Mouse (Mus musculus) left cerebral cortex, postnatal 4 days (tissue): Measurements from ENCODE around the gene Trip11. TPM values are rescaled to one million over a fixed set of nuclear protein-coding genes. Genes with fewer than 3 reads are reported as not detected.

Experiments used
- DNase-seq: peaks from one replicate; pipeline ENCODE4 v3.0.0-alpha.2; 2022
- intact Hi-C: fragments of 180-260 bp; cut with DNase I; formaldehyde crosslinking; loops from one replicate; pipeline ENCODE4 v1.15.1; 2025
- total RNA-seq, 2 experiments: library from RNA; stranded (reverse); gene quantifications; 2 replicates each; pipeline ENCODE4 v1.2.3; 2021

Gene Trip11
- total RNA-seq, 2 experiments from 2014 or later, result 23.7 to 26.1 TPM

- no peak for DNase-seq
- intact Hi-C loops, result no loop called here
Observed at GRCm38 (mm10) chr12:101898966-101899365, 14.1 kb downstream of the Trip11 start.

- no peak for DNase-seq
- intact Hi-C loops, result no loop called here
Observed at GRCm38 (mm10) chr12:101897113-101897512, 16.0 kb downstream of the Trip11 start.

- intact Hi-C loops, result no loop called here
- DNase-seq, result no peak
Observed at GRCm38 (mm10) chr12:101893296-101893695, 19.8 kb downstream of the Trip11 start.

DNA sequence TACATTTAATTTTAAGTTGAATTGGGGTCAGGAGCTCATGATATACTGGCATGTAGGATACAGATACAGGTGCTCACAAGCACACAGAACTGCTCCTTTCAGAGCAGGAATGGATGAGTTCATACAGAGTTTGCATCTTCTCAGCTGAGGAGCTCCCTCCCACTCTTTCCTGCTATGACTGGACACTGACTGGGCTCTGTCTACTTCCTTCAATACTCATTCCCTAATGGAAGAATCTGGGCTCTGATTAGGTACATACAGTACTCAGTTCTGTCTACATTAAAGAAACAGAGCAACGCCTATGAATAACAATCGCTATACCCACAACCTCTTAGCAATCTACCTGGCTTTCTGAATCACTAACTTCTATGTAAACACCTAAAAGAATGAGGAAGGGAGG is 20.2 kb downstream of the Trip11 start:
- intact Hi-C loops, result no loop called here
- no peak for DNase-seq

GRCm38 (mm10) chr12:101891066-101891465 is 22.0 kb downstream of the Trip11 start:
- intact Hi-C loops, result no loop called here
- no peak for DNase-seq

DNA sequence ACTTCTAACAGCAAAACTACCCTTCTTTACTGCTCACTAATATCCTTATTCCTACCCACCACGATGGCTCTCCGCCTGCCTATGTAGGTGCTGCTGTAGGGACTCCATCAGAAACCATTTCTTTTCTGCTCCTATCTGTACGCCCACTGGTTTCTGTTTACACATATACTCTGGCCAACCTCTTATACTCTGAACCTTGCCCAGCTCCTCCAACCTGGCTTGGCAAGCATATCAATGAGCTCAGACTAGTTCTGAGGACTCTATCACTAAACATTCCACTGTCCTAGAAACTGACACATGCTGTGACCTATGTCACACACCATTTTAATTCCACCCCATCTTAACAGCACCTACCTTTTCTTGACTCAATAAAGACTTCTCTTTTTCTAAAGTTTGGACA is 23.7 kb downstream of the Trip11 start:
- intact Hi-C loops, result no loop called here
- DNase-seq, result no peak

DNA sequence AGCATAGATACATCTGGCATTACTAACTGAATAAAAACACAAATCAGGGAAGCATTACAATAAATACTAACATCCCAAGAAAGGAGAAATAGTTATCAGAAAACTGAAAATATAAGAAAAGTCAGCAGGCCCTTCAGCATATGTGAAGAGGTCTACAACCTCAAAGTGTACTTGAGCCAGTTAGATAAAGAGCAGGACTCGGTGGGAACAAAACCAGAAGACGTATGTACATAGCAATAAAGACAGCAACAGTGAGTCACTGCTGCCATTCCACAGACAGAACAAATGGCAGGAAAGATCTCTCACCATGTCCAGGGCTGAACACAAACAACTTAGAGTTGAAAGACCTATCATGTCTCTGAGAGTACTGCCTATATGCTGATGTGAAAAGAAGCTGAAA is 24.8 kb downstream of the Trip11 start:
- DNase-seq, result no peak
- intact Hi-C loops, result no loop called here

- no peak for DNase-seq
- intact Hi-C loops, result no loop called here
Observed at GRCm38 (mm10) chr12:101884926-101885325, 28.1 kb downstream of the Trip11 start.

DNA sequence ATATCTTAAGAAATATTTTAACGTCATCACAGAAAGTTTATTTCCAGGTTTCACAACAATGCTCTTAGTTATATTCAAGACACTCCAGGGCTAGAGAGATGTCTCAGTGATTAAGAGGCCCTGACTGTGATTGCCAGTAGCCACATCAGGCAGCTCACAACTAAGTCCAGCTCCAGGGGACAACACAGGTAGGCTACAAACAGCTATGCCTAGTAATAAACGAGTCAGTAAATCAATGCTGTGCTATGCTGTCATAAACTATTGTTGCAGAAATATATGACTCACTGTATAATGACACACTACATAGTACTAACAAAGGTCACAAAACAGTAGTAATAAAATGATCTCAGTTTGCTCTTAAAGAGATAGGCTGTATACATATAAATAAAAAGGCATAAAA is 36.7 kb downstream of the Trip11 start:
- DNase-seq, result no peak
- intact Hi-C loops, result loop anchor here (5.0 kb wide), 1 partner anchor 754 kb away; no protein-coding TSS in a partner anchor

- no peak for DNase-seq
- intact Hi-C loops, result loop anchor here (5.0 kb wide), 1 partner anchor 753 kb away; no protein-coding TSS in a partner anchor
Observed at GRCm38 (mm10) chr12:101875107-101875506, 38.0 kb downstream of the Trip11 start.

DNA sequence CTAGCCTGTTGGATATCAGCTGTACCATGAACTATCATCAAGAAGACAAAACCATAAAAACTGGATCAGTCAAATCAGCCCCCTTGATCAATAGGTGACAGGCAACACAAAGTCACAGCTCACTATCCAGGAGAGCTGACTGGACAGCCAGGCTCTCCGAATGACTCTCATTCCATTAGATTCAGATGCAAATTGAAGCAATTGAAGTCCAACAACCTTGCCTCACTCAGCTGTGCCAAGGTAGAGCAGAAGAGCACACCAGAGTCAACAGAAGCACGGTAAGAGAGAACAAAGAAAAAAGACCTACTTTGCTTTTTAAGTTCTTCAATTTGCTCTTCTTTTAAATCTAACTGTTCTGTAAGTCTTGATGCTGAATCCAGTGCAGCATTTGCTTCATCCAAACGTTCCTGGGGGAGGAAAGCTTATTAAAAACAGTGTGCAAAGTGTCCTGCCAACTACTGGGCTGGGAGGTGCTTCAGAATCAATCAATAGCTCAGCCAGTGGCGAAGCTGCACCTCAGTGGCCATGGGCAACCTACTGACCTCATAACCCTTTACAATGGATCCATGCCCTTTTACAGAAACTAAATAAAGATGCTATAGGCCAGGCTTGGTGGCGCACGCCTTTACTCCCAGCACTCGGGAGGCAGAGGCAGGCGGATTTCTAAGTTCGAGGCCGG is 50.6 kb downstream of the Trip11 start:
- DNase-seq, result no peak
- intact Hi-C loops, result no loop called here

DNA sequence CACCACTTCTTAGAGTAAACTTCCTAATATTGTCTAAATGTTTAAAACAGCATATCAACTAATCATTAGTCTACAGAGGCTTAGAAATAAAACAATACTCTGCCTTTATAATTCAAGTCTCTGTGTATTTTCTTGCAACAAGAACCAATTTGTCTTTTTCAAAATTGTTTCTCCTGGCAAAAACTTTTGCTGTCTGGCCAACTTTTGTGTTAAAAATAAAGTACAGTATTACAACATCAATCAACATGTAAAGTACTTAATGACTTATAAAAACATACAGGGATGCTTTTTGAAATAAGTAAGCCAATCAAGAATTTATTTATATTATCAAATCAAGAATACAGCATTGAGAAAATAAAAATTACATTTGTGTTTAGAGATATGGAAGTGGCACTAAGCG is 52.8 kb downstream of the Trip11 start:
- intact Hi-C loops, result no loop called here
- no peak for DNase-seq

DNA sequence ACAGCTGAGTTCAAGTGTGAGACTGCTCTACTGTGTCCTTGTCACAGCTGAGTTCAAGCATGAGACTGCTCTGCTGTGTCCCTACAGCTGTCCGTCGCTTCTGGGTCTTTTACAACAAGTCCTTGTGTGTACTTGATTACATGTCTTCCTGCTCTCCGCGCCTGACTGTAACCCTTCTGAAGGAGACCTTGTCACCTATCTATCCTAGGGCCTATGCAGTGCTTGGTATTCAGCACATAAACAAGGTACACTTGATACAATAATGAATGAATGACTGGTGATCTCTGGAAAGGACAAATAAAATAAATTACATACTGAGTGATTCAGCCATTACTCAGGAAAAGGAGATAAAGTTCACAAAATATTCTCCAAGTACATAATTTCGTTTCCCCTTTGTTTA is 55.1 kb downstream of the Trip11 start:
- DNase-seq, result no peak
- intact Hi-C loops, result no loop called here

- DNase-seq, result no peak
Observed at GRCm38 (mm10) chr12:101854336-101854735, 58.7 kb downstream of the Trip11 start.

GRCm38 (mm10) chr12:101851846-101852564 is 61.1 kb downstream of the Trip11 start:
- intact Hi-C loops, result no loop called here

More at GRCm38 (mm10) chr12:101854336-101854735, 58.7 kb downstream of the Trip11 start:
- intact Hi-C loops, result no loop called here

DNA sequence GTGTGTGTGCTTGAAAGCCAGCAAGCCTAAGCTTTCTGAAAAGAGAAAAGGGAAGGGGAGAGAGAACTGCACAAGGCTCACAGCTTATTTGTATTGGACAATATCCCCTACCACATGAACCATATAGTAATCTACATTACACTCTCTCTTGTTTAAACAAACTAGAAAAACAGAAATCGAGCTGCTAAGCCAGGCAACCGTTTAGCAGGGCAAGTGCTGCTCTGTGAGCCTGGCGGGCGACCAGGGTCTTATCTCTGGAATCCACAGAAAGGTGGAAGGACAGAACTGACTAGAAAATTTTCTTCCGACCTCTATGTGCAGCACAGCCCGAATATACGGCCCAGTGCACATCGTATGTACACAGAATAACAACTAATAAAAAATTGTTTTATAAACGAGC is 61.8 kb downstream of the Trip11 start:
- intact Hi-C loops, result no loop called here

More at GRCm38 (mm10) chr12:101851846-101852564, 61.1 kb downstream of the Trip11 start:
- no peak for DNase-seq

GRCm38 (mm10) chr12:101836546-101837274 is 76.4 kb downstream of the Trip11 start:
- no peak for DNase-seq
- intact Hi-C loops, result no loop called here

More for the DNA sequence above, 61.8 kb downstream of the Trip11 start:
- DNase-seq, result no peak

DNA sequence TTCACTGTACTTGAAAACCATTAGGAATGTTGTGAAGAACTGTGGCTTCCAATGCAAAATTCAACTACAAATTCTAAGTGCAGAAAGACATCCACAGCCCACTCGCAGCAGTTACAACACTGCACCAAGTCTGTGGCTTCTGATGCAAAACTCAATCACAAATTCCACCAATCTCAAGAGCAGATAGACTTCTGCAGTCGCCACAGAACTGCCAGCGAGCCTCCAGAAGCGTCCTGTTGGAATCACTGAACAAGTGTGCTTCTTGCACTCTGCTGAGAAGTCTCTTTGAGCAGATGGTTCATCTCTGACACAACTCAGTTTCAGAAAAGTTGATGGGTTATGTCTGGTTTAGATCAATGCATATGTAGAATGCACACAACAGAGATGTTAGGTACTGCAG is 78.4 kb downstream of the Trip11 start:
- DNase-seq, result no peak
- intact Hi-C loops, result no loop called here

GRCm38 (mm10) chr12:101833776-101834175 is 79.3 kb downstream of the Trip11 start:
- no peak for DNase-seq
- intact Hi-C loops, result no loop called here

DNA sequence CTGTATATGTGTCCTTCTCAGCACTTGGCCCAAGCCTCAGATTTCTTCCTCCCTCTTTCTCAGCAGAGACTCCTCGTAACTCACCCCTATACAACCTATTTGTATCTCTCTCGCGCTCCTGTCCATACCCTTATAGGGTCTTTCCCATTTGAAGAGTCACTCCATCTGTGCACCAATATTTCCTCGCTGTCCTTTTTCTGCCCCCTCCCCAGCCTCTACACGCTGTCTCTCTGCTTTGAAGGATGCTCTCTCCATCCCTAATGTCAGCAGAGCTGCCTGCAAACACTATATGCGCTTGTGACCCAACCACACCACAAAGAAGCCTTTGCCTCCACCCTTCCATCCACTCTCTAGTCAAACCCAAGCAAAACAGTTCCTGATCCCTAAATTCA is 80.0 kb downstream of the Trip11 start:
- DNase-seq, result no peak
- intact Hi-C loops, result no loop called here
